Mouse (Mus musculus): ENCODE data around the gene Gm2004. TPM values are rescaled to one million over a fixed set of nuclear protein-coding genes. Genes with fewer than 3 reads are reported as not detected.

Gm2004 gene
- polyA plus RNA-seq (2017; shearing (Covaris generic)), result not detected

GRCm38 (mm10) chr2:176149725-176150124 lies at the start of gene Gm2004:
Gene Gm2004 (minus strand): TSS chr2:176149825.

Other genes with a start within 250 kb of the Gm2004 start
- gene Zfp966, start 218.7 kb downstream of the Gm2004 start, polyA plus RNA-seq (2017; shearing (Covaris generic)), result 7.1 TPM
- gene Gm2026, start 184.5 kb downstream of the Gm2004 start, polyA plus RNA-seq (2017; shearing (Covaris generic)), result 7.7 TPM
- 4.0 TPM for gene 2210418O10Rik, start 76.7 kb upstream of the Gm2004 start, polyA plus RNA-seq (2017; shearing (Covaris generic))
- gene Gm11009, start 169.7 kb upstream of the Gm2004 start, polyA plus RNA-seq (2017; shearing (Covaris generic)), result not detected